Mouse (Mus musculus) central nervous system, embryonic 14 days (tissue): ENCODE results near the gene Map6d1. TPM values are rescaled to one million over a fixed set of nuclear protein-coding genes. Genes with fewer than 3 reads are reported as not detected.

Experiments used
- polyA plus RNA-seq: library from polyadenylated mRNA; depleted of rRNA; stranded (reverse); fragments of >200 nt; gene quantifications from 2 replicates; pipeline ENCODE4 v1.2.3, GENCODE M21; 2012; rRNA removed

Map6d1 gene
- 3.5 TPM in 2 replicates for polyA plus RNA-seq

DNA sequence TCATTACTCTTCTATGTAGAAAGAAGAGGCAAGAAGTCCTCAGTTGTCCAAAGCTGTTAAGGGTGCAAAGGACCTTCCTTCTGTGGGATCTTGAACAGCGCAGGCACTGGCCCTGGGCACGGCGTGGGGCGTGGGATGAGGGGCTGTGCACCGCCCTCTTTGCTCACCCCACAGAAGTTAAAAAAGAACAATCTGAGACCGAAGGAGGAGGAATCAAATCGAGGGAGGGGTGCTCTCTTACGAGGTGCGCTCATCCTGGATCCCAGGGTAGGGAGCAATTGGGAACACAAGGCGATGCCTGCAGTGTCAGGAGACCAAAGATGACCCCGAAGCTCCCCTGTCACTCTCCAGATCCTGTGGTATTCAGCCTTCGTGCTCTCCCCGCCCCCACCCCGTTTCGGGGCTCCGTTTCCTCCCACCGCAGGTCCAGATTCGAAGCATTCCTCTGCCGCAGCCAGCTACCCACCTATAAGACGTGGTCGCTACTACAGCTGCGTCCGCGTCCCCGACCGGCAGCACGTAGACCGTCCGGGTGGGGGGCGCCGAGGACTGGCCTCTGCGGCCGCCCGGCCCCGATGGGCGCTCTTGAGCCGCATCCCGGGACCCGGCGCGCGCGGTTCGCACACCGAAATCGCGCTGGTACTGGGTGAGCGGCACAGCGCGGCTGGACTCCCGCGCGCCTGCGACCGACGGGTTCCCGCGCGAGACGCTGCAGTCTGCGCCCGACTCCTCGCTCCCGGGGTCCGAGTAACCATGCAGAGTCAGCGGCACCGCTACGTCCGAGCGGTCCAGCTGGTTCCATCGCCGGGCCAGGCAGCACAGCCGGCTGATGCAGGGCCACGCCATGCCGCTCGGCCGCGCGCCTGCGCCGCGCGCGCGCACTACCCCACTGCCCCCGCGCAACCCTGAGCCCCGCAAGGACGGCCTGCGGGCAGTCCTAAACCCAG, at the start of gene Map6d1:
Gene Map6d1 (minus strand): TSS at position 891 of the 947 bp plus-strand sequence.

Other genes starting within 250 kb of the Map6d1 start
- gene Klhl24, start 143.8 kb downstream of the Map6d1 start, polyA plus RNA-seq: 32.1 and 37.6 TPM in 2 replicates
- gene Yeats2, start 100.3 kb downstream of the Map6d1 start, polyA plus RNA-seq: 76.2 and 77.9 TPM in 2 replicates
- 65.5 and 68.5 TPM in 2 replicates for gene Parl, start 61.0 kb upstream of the Map6d1 start, polyA plus RNA-seq
- 0.02 and 0.03 TPM in 2 replicates for gene Cyp2ab1, start 84.0 kb upstream of the Map6d1 start, polyA plus RNA-seq
- gene Abcc5, start 185.0 kb upstream of the Map6d1 start, polyA plus RNA-seq: 269 and 286 TPM in 2 replicates